Mouse (Mus musculus): Measurements from ENCODE around the gene Wdr31. TPM values are rescaled to one million over a fixed set of nuclear protein-coding genes. Genes with fewer than 3 reads are reported as not detected.

Wdr31 gene
- 2.2 and 2.8 TPM in 2 replicates for polyA plus RNA-seq (2012; rRNA removed)

DNA sequence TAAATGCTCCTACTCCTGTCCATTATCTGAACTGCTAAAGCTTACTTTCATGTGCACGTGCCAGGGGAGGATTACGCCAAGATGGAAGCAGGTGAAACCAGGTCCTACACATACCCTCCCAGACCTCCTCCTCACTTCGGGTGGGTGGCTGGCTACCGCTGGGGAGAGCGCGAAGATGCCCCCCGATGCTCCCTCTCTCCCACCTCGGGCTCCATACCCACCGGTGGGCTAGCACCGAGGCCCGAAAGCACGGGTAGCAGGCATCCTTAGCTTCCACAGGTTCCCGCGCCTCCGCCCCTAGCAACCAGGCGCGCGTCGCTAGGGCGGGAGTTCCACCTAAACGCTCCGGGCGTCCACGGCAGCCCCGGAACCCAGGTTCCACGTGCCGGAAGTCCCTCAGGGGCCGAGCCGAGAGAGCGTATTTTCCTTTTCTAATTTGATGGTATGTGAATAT is at the start of gene Wdr31:
Wdr31 (minus strand) TSS at position 299 of the 454 bp plus-strand sequence.
- peak; percentile 62 for DNase-seq (ENCODE audit: low spot score)

DNA sequence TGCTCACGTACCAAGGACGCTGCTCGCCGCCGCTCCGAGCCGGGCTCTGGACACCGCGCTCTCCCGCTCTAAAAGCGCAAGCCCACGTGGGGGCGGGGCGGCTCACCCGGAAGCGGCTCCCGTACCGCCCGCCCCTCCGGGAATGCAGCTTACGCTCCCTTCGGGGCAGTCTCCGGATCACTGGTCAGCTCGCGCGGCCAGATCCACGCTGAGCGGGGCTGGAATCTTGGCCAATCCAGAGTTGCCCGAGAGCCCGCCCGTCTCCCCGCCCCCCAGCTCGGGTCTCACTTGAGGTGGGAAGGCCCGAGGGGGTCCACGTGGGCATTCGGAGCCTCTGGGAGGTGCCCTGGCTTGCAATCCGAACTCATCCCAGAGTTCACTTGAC is 49.1 kb upstream of the Wdr31 start, which contains the start of gene Alad:
Alad (minus strand) TSS at position 70 of the 385 bp plus-strand sequence.
- peak; percentile 90 for DNase-seq (ENCODE audit: low spot score)

- no peak for DNase-seq (ENCODE audit: low spot score)
Observed at GRCm38 (mm10) chr4:62519122-62519848, 48.6 kb upstream of the Wdr31 start.

DNA sequence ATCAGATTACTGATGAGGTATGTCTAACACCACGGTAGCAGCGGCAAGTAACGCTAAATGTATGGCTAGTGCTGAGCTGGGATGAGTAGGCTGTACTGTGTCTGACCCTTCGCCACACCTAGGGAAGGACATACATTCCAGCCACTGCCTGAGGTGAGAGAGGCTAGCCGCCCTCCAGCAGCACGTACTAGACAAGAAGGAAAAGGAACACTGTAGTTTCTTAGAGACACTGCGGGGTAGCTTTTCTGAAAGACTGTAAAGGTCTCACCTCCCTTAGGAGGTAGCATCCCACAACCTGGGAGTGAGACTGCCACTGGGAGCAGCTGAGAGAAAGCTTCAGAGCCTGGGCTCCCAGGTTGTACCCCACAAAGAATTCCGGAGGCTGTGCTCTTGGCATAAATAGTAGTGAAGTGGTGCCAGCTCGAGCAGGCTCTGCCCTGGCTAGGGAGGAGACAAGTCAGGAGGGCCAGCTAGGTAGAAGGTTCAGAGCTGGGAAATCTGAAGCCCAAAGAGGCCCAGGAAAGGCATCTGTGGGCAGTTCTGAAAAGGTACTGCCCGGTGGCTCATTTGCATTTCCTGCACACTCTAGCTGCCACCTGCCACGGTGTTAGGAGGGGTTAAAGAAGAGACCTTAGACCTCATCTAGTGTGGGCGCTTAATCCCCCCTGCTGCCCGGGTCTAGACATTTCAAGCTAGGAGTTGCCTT is 47.9 kb upstream of the Wdr31 start:
- no peak for DNase-seq (ENCODE audit: low spot score)

DNA sequence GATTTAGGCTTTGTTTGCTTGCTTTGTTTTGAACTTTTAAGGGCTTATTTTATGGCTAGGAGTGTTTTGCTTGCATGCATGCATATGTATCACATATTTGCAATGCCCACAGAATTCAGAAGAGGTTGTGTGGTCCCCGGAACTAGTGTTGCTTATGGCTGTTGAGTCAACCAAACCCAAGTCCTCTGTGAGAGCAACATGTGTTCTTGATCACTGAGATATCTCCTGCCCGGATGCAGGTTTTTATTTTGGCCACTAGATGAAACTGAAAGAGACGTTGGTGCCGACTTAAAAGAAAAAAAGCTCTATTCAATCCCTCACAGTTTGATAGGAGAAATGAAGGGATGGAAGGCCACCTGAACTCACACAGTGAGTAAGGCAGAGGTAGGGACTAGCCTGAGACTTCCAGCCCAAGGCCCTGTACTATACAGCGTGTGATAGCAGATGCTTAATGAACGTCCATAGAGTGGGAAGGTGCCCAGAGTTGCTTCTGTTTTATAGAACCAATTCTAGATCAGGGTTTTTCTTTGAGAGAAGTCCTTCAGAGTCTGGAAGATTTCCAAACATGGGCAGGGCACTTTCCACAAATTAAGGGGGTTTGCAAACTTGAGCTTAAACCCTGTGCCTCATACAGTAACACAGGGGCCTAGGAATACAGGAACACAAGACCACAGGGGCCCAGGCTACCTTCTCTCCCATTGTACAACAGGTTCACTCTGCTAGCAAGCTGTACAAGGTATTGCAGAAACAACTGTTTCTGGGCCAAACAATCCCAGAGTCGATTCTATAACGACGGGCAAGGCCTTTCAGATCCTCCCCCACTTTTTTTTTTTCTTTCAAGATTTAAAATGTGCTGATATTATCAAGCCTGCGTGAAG is 47.1 kb upstream of the Wdr31 start:
- DNase-seq (ENCODE audit: low spot score) = no peak

DNA sequence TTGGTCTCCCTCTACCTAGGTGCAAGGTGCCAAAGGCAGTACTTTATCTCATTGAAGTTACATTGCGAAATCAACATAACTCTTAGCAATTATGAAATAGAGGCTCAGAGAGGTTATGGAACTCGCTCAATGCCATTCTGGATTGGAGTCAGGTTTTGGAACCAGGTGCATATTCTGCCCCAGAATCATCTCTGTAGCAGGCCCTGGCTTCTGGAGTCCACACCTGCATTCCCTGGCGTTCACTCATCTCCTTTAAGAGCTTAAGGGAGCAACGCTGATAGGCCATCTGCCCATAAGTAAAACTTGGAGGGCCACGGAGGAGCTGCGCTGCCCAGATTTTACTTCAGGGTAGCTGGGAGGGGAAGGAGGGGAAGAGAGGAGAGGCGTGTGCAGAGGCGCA is 46.4 kb upstream of the Wdr31 start:
- no peak for DNase-seq (ENCODE audit: low spot score)

DNA sequence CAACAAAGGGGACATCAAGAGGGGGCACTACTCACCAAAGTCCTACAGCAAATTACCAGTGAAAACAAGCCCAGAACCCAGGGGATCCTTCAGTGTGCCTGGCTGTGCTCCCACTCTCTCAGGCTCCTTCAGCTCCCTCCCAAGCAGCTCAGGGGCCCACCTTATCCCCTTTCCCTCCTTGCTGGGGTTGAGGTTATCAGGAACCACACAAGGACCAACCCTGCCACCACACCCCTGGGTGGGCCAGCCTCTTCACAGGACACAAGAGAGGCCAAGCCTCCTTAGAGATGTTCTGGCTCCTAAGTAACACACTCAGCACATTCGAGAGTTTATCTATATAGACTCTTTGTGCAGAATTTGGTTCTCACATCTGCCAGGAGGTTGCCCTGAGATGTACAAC is 45.9 kb upstream of the Wdr31 start:
- no peak for DNase-seq (ENCODE audit: low spot score)

DNA sequence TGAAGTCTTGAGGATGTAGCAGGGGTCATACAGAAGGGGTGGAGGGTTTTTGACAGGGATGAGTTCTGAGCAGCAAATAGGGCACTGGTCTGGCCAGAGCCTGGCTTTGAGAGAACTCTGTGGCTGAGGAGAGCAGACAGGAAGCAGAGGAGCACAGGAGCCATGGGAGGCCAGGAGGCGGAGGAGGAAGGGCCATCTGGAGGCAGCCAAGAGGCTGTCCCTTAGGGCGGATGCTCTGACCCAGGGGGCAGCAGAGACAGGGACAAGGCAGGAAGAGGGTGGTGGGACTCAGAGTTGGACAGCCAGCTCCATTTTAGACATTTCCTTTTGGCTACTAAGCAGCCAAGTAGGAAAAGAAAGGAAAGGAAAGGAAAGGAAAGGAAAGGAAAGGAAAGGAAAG is 45.4 kb upstream of the Wdr31 start:
- no peak for DNase-seq (ENCODE audit: low spot score)

DNA sequence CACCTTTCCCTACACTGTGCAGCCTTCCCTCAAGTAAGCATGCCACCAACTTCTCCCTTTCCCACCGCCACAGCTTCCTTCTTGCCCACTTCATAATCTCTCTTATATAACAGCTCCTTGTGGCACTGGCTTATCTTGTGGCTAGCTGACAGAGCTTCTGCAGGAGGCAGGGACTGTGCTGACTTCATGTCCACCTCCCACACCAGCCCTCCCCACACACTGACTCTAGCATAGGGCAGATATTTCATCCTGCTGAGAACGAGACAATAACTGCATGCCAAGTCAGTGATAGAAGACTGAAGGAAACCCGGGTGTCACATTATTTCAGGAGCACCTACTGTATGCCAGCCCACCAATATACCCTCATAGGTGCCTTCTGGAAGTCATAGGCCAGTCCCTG is 44.8 kb upstream of the Wdr31 start:
- no peak for DNase-seq (ENCODE audit: low spot score)

DNA sequence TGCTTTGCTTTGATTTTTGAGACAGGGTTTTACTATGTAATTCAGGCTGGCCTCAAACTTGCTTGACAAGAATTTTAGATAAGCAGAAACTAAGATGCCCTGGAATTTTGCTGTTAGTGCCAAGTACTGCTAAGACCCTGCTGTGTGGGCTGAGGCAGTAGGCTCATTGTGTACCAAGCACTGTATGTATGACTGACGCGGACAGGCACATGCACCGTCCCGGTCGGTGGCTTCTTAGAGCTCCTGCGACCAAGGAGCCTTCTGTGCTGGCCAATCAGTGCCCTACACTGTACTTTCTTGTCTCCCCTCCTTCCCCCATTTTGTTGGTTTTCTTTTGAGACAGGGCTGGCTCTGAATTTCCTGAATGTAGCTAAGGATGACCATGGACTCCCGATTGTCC is 44.3 kb upstream of the Wdr31 start:
- no peak for DNase-seq (ENCODE audit: low spot score)

DNA sequence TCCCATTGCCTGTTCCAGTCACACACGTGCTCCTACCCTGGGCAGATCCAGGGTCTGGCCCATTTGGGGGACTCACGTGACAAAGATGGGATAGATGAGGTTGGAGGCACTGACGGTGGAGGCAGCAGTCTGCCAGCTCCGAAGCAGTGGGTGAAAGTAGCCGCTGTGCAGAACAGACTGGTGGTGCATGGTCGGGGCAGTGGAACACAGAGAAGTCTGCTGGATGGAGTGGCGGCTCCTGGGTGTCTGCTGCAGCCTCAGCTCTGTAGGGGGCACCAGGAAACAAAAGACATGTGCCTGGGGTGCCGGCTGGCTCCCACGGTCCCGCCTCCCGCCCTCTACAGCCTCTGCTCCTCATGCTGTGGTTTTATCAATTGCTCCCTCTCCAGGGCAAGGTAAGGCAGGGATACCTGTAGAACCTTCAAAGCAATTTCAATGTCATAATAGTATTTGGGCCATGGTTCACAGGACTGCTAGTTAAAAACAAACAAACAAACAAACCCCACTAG is 43.4 kb upstream of the Wdr31 start:
- DNase-seq (ENCODE audit: low spot score) = no peak

DNA sequence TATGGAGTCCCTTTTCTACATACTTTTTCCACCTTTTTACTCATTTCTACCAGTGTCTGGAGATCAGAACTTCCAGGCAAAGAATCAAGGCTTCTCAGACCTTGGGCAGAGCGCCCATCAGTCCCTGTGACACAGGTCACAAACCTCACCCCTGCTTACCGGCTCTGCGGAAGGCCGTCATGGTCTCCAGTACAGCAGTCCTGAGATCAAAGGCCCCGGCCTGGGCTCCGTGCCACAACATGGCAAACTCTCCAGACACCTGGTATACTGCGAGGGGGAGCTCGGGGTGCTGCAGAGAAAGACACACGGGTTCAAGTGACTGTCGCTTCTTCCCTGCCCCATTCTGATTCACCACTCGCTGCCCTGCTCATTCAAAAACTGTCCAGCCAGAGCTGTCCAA is 39.2 kb upstream of the Wdr31 start:
- no peak for DNase-seq (ENCODE audit: low spot score)

GRCm38 (mm10) chr4:62508839-62509238 is 38.1 kb upstream of the Wdr31 start:
- DNase-seq (ENCODE audit: low spot score) = no peak

DNA sequence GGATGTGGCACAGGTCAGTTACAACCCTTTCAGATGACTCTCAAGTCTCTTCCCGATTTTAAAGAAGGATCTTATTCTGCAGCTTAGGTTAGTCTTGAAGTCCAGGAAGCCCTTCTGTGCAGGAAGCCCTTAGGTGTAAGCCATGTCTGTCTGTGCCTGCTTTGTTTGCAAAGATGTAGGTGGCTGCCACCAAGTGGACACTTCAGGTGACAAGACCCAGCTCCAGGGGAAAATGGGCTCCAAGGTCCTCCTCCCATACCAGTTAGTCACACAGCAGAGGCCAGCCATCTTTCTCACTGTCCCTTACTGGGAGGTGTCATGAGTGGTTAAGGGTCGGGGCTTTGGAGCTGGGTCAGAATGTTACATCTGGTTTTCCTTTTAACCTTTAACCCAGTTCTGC is 36.1 kb upstream of the Wdr31 start:
- DNase-seq (ENCODE audit: low spot score) = no peak

DNA sequence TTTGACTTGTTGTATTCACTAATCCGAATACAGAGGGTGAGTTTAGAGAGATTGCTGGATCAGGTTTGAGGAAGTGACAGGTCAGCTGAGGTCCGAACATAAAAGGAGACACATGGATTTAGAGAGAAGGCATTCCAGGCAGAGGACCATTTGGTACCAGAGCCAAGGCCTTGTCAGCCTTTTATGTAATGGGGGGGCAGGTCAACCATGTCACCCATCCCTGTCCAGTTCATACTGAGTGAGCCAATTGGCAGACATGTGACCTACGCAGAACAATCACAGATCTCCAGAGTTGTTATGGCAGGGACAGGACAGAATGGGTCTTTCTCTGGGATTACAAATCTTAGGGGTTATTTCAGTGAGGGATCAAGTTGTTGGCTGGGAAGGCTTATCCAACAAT is 35.3 kb upstream of the Wdr31 start:
- DNase-seq (ENCODE audit: low spot score) = no peak

DNA sequence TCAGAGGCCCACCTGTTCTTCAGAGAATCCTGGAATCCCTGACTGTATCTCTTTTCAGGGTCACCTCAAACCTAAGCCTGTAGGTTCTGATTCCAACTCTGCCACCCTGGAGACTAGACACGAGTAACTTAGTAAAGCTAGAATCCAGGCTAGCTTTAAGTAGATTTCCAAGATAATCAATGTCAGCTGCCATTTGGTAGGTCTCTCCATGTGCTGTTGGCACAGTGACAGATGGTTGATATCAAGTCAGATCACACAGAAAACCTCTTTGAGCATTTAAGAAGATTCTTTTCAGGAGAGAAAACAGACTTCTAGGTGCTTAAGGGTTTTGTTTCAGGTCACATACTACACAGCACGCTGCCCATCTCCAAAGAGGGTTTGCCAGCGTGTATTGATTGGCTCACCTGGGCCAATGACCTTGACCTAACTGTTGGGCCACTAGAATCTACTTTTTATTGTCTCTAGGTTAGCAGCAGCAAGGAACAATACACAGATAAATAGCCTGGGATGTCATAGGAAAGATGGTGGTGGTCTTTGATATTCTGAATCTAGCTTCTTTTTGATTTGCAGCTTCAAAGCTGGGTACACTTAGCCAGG is 32.8 kb upstream of the Wdr31 start, which contains the start of gene Hdhd3:
Hdhd3 (minus strand) TSS at position 94 of the 597 bp plus-strand sequence.
- DNase-seq (ENCODE audit: low spot score) = no peak

- DNase-seq (ENCODE audit: low spot score) = no peak
Observed at GRCm38 (mm10) chr4:62502969-62503368, 32.3 kb upstream of the Wdr31 start.

DNA sequence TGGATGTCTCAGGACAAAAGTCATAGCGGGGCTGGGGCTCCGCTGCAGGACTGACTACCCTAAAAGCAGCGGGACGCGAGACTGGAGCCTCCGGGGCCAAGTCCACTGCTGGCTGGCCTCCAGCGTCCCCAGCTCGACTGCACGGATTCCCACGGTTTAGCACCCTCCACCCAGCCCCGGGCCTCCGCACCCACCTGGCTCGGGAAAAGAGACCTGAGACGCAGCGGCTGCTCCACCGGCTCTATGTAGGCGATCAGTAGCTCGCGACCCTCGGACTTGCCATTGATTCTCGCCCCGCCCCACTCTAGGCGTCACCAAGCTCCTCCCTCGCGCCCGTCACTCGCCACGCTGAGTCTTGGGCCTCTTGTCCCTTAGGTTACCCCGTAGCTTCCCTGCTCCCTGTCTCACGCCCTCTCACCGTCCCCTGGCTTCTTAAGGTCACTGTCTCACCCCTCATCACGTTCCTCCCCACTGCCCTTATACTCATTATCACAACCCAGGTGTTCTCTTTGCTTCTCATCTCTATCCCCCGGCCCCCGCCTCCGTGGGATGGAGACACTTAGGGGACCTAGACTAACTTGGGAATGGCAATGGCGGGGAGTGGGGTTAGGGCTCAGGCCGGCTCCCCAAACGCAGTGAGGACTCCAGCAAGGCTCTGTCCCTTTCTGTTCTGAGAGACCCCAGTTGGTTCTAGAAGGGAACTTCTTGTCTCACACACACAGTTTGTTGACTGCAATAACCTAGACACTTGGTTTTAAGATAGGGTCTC is 31.5 kb upstream of the Wdr31 start:
- DNase-seq (ENCODE audit: low spot score) = peak; percentile 77

- DNase-seq (ENCODE audit: low spot score) = no peak
Observed at GRCm38 (mm10) chr4:62501534-62501933, 30.8 kb upstream of the Wdr31 start.

GRCm38 (mm10) chr4:62500799-62501198 is 30.1 kb upstream of the Wdr31 start:
- no peak for DNase-seq (ENCODE audit: low spot score)

- no peak for DNase-seq (ENCODE audit: low spot score)
Observed at GRCm38 (mm10) chr4:62496815-62497214, 26.1 kb upstream of the Wdr31 start.
